Mouse (Mus musculus) heart, adult 18-20 months (tissue): ENCODE measurements at regions not wholly inside any gene's neighbourhood (a gene's known extent, or its start where the extent isn't known, plus 50 kb on each side); places are given as distances from the start of the nearest gene placed in this dataset.

Experiments
- DNase-seq, 2 experiments: peaks; one replicate each; pipeline ENCODE4 v3.0.0; 2021 to 2022; ENCODE audit warnings: mixed read lengths in 1 of 2

DNA sequence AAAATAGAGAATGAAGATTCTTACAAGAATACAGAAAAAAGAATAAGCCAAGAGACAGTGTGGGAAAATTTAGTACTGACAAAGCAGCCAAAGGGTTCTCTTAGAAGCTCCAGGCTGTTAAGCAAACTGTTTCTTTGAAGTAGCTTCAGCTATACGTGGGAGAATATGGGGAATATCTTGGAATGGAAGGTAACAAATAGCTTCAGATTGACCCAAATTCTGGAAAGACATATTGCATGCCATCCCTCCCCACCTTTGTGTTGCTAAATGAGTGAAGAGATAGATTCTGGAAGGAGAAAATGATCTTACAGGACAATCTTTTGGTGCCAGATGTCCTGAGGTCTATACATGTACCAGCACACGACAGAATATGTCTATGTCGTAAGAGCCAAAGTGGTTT is 591.9 kb upstream of the Cdh6 start:
- no peak for DNase-seq

DNA sequence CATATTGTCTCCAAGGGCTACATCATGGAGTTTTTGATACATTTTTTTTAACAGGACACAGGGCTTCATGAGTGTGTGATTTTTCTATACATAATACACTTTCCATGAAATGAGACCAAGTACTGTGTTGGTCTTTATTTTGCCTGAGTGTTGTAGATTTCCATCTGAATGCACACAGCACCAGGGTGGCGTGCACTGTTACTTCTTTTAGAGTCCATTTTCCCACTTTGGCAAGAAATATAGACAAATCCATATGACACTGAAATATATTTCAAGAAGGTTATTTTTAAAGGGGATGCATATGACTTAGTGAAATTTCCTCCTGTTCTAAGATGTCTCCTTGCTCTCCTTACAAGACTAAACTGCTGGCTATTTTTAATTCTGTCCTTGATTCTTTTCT is 591.1 kb upstream of the Cdh6 start:
- no peak for DNase-seq

DNA sequence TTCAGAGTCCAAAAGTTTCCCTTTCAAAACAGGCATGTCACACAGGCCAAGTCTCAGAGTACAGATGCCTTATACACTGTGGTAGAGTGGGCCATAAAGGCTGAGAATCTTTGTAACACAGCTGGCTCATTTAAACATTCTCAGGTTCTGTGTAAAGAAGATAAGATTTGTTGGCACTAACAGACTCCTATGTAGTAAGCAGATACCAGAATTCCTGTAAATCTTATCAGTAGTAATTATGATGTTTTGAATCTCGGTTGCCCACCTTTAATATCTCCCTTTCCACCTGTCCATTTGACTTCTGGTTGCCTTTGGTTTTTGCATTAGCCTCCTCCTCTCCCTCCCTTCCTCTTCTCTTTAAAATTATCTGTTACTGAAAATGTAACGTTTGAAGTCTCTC is 573.1 kb upstream of the Cdh6 start:
- no peak for DNase-seq

DNA sequence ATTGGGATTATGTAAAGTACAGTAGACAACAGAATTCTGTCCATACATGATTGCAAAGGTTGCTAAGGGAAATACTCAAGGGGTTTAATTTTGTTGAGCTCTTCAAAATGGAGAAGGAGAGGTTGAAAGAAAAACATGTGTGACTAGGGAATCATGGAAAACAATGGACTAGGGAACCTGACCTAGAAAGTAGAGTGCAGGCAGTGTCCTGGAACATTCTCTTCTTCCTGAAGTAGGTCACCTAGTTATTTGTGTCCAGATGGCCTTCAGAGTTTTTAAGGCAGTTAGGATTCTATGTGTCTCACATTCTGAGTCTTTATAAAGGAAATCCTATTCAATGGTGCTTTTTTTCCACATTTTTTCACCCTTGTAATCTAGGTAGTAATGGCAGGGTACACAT is 532.8 kb upstream of the Cdh6 start:
- DNase-seq, result no peak

DNA sequence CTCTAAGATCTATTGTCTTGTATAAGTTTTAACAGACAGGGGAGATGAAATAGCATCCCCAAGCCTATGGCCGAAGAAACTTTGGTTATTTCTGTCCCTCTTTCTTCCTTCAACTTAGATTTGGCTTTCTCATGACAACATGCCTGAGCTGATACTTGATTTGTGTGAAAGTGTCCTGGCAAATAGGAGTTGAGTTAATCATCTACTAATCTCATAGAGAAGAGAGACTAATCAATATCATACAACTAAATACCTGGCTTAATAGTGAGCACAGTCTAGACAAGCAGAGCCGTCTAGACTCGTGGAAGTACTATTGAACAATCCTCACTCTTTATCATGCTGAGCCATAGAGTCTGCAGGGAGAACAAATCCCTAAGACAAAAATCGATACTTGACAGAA is 531.7 kb upstream of the Cdh6 start:
- DNase-seq, result no peak

DNA sequence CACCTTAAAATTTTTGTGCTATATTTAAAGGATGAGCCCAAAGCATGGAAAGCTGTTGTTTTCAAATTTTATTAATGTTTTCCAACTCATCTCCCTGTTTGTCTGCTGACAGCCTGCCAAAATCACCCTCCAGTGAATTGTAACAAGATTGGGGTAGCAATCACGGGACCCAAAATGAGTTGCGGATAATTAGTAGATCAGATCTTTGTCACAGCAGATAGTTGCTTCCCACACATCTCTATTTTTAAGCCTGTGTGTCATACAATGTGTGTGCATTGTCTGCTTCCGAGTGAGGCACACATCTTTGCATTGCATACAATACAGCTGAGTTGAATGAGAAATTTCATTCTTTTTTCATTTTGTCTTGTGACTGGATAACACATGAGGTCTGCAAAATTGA is 494.7 kb upstream of the Cdh6 start:
- DNase-seq, result no peak

DNA sequence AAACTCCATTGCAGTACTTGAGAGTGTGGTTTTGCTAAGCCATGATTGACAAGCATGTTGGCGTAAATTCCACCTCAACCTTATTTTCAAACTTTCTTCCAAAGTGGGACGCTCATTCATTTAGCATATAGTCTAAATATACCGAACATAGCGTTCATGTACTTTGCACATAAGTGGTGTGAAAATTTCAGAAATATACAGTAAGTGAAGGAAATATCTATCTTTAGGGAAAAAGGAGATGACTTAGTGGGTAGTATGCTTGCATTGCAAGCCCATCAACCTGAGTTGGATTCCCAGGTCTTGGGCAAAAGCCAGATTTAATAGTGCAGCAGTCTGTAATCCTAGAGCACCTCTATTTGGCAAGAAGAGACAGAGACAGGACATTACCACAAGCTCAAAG is 493.8 kb upstream of the Cdh6 start:
- no peak for DNase-seq

DNA sequence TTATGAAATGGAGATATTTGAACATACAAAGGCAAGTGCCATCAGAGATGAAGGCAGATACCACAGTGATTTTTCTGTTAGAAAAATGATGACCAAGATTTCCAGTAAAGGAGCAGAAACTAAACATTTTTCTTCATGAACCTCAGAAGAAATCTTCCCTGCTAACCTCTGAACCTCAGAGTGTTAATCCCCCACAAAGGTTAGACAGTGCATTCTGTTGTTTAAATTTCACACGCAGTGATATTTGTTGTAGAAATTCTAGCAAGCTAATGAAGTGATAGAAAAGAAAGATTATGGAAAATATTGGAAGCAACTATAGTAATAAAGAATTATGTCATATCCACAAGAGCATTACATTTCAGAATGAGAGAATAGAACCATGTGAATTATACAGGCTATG is 488.8 kb upstream of the Cdh6 start:
- no peak for DNase-seq

DNA sequence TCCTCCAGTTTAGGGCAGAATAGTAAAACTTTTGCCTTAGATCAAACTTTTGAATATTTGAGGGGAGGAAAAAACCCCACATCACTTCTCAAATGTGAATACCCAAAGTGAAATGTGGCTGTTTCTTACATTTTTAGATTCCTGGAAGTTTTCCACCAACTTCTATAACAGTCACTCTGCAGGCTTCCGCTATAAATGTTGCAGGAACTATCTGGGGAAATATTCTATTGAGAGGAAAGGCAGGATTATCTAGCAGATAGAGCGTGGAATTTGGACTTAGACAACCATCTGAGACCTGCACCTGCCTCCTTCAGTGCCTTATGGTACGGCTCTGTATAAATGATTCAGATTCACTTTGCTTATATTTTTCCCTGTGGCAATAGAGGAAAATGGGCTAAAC is 481.6 kb upstream of the Cdh6 start:
- DNase-seq, result no peak

DNA sequence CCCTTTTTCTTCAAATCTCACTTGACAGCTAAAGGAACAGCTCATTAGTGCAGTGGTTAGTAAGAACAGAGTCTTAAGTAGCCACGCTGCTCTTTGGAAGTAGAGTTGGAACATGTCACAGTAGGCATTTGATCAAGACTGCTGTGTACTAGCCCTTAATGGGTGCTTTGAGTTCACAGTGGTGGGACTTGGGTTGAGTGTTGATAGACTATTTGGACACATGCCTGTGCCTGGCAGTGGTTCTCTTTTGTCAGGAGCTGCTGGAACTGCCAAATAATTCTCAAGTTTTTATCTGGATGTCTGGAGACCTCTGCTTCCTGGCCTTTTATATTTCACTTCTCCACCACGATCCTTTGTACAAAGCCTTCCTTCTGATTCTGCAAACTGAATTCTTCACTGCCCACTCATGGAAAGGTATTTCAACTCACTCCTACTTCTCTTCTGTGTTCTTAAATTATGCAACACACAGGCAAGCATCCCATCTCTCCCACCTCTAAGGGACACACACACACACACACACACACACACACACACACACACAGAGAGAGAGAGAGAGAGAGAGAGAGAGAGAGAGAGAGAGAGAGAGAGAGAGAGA is 462.0 kb upstream of the Cdh6 start:
- peak; percentile 38 to 40 for DNase-seq

DNA sequence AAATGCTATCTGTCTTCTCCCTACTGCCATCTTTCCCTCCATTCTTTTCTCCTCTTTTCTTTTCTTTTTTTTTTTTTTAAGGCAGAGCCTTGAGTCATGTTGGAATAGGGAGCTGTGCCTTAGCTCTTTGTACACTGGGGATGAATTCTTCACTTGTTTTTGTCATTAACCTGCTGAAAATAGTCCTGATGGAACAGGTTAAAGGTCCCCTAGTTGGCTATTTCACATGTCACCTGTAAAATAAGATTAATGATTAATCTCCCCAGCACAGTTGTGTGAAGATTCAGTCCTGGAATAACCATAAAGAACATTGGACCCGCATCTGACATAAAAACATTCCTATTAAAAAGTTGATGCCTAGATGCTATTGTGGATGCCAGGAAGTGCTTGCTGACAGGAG is 428.7 kb upstream of the Cdh6 start:
- DNase-seq, result no peak

DNA sequence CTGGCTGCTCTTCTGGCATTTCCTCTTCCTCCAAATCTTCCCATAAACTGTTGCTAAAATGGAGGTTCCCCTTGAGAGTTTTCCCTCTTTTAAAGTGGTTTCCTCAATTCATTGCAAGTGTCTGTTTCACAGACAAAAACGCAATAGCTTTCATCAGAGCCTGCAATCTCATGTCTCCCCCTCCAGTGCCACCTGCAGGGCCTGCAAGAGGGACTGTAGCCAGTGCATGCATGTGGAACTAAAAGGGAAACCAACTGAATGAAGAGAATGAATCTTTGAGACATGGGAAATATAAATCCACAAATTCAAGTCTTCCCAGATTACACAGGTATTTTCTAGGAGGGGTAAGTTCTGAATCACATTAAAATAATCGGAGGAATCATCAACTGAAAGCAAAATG is 424.4 kb upstream of the Cdh6 start:
- DNase-seq, result no peak

DNA sequence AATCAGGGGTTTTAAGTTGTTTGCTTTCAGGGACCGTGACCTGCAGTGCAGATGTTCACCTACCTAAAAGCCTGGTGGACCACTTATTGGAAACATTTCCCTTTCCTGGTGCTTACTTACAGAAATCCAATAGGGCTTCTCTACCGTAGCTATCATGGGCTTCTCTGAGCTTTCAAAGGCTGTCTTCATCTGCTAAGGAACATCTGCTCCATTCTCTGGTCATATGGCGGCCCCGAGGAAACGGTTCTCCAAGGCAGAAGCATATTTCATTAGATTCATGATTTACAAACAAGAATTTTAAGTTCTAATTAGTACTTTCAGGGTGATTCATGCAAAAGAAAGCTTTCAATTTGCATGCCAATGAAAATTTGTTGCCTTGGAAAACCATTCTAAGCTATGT is 420.3 kb upstream of the Cdh6 start:
- no peak for DNase-seq

DNA sequence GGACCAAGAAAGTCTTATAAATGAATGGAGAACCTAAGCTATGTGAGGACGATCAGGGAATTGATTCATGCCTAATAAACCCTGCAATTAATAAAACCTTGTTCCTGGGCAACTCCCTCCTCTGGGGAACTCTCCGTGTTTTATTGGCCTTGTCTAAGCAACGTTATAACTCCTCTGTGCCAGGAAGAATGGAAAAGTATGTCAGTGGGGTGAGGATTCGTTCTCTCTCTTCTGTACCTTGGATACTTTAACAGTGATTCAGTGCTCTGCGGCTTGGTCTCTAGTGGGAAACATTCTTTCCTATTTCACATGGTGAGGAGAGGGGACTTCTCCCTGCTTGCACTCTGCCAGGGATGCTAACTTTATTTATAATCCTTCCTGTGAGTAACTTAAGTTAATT is 417.4 kb upstream of the Cdh6 start:
- DNase-seq, result no peak

DNA sequence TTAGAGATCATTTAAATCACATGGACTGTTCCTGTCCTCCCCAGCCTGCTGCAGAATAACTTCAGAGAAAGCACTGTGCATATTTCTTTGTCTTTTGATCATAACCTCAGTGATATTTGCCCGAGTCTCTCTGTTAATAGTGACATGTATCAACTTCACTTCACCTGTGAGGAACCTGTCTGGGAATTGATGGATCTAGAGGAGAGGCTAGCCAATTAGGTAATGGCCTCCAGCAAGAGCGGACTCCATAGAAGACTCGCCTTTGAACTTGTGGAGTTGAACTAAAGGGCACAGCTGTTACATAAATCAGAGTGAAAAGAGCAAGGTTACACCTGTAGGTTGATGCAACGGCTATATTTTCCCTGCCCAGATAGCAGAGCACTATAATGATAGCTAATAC is 409.8 kb upstream of the Cdh6 start:
- no peak for DNase-seq

DNA sequence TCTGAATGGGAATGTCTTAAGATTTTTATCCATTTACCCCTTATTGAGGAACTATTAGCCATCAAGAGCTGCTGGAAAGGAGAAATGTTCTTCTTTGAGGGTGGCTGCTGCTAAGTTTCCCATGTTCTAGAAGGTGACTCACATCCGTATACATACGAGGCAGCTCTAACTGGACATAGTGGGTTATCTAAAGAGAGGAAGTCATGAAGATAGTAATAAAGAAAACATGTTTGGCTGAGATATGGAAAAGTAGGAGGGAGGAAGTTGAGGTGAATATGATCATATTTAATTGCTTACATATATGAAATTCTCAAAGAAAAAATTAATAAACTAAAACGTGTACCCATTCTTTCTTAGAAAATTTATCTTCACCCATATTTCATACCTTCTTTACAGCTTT is 408.7 kb upstream of the Cdh6 start:
- no peak for DNase-seq

DNA sequence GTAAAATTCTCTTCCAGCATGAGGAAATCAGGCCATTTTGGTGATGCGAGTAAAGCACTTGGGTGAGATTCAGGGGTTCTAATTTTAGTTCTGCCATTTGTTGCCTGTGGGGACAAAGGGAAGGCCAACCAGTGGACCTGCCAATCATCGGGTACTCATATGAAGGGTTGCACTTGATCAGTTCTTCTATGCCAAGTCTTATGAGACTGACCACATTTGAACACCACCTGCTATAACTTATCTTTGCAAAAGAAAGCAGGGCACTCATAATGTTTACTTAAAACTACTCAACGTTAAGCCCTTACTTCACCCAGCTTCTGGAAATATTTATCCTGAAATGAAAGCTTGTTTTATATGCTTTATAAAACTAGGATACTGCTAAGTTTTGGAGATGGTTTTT is 400.1 kb upstream of the Cdh6 start:
- peak; percentile 9 to 20 for DNase-seq

DNA sequence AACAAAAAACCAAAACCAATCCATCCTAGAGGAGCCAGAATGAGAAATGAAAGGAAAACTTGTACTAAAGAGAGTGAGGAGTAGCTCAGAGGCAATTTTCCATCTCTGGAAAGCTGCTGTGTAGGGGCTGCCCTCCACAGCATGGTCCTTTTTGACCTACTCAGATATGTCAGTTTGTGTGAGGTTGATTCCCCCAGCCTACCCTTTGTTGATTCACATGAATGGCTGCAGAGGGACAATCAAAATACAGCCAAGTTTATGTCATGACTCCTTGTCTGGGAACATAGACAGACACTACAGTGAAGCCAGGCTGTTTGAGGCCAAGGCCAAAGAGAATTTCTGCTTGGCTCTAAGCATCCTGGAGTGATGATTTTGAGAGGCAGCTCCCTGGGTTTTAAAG is 387.4 kb upstream of the Cdh6 start:
- DNase-seq, result peak in 1 of 2 experiments; percentile 7

DNA sequence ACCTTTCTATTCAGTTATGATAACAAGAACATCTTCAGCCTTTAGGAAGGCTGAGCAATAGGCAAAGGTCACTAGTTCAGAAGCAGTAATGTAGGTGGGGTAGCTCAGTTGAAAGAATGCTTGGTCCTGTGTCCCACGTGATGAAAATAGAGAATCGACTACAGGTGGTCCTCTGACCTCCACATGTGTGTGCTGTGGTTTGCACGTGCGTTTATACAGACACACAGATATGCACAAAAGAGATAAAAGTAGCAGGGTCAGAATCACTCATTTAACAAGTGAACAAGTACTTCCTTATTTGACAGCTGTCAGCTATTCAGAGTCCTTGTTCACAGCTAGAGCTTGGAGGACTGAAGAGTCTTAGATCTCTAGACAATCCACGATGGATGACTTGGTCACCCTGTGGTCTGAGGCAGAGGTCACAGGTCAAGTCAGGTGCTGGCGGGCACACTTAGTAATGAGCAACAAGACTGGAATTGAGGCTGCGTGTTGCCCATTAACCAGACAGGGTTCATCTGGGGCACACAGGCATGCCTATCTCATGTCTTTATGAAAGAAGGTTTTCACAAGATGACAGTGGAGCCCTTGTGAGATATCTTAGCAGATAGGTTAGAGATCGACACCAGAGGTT is 375.8 kb upstream of the Cdh6 start:
- DNase-seq, result no peak

DNA sequence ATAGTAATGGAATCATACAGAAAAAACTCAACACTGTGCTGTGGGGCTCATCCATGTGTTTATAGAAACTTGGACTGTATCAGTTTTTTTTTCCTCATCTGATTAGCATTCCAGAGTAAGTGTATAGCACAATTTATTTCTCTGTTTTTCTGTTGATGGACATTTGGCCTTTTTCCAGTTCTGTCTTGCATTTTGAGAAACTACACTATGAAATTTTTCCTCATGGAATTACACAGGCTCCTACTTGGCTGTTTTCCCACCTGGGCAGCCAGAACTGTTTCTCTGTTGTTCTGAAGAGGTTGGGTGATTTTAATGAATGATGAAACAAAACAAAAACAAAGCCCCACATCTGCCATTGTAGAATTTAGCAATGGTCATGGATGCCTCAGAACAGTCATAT is 366.6 kb upstream of the Cdh6 start:
- DNase-seq, result no peak

DNA sequence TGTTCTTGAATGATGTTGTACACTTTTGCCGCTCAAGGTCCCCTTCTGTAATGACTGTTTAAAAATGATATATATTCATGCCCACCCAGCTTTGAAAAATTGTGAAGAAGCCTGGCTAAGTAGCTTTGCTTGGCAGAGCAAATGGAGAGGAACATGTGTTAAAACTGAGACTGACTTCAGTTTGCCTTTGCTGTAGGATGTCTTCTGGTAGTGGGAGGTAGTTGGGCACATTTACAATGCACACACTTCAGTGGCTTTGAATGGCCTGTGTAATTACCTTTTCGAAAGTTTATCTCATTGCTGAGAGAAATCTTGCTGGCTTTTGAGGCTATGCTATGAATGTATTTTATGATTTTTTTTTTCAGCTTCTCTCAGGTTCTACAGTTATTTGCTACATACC is 360.5 kb upstream of the Cdh6 start:
- DNase-seq, result no peak

DNA sequence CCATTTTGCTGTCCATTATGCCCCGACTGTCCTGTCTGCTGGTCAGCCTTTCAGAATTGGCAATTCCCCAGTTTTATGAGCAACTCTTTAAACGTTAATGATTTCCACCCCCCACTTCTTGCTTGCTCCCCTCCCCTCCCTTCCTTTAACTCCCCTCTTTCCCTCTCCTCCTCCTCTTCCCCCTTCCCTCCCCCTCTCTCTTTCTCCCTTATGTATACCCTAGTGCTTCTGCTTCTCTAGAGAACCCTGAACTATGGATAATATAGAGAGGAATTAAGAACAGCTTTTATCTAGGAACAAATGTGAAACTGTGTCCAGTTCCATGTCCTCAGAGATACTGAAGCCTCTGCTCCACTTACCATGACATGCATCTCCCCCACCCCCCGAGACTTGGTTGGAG is 356.5 kb upstream of the Cdh6 start:
- DNase-seq, result no peak

DNA sequence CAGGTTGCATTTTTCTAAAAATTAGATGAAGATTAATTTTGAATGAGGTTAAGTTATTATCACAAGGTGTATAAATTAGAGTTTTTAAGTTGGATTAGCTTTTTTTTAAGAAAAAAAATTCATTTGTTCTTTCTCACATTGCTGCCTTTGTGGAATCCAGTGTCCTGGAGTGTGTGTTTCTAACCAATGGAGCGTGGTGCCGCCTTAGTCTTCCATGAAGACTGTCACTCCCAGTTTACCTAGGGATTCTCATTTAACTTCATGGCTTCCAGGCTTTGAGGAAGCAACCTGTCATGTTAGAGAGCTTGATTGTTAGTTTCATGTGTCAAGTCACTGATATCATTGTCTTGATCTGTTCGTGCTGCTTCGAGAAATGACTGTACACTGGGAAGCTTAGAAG is 355.6 kb upstream of the Cdh6 start:
- no peak for DNase-seq
